Mouse (Mus musculus): ENCODE results near the gene Ccl26. TPM values are rescaled to one million over a fixed set of nuclear protein-coding genes. Genes with fewer than 3 reads are reported as not detected.
A peak's percentile ranks its signal among the peaks of the same experiment; 100 is the strongest.

The Ccl26 gene
- polyA plus RNA-seq, 1 experiment from 2014 or later = not detected

- no peaks in the 10 kb centered on the region for H3K9me3 ChIP-seq
- H3K27me3 ChIP-seq (replicated peaks; ENCODE audit: low read depth, poor library complexity, severe bottlenecking) = no peaks in the 10 kb centered on the region; the same call in 1 of the 2 replicates
- H3K4me1 ChIP-seq = no peaks in the 10 kb centered on the region
- 91% methylated on average over 6 of the region's 6 CpGs for WGBS
- no peak overlapping the region for H3K27ac ChIP-seq (replicated peaks)
- H3K4me3 ChIP-seq = no peak overlapping the region
- DNase-seq (ENCODE audit: low spot score) = no peak
- H3K36me3 ChIP-seq (replicated peaks) = no peaks in the 10 kb centered on the region
These were observed 4.3 kb upstream of the Ccl26 start for GRCm38 (mm10) chr5:135567556-135568265.

GRCm38 (mm10) chr5:135557671-135558070 is 5.7 kb downstream of the Ccl26 start:
- H3K9me3 ChIP-seq = no peaks in the 10 kb centered on the region
- 78% methylated on average over 3 of the region's 3 CpGs for WGBS
- H3K4me3 ChIP-seq = no peak overlapping the region
- peaks cover 17% of the 10 kb centered on the region for H3K4me1 ChIP-seq
- H3K27me3 ChIP-seq (replicated peaks; ENCODE audit: low read depth, poor library complexity, severe bottlenecking) = no peaks in the 10 kb centered on the region
- no peak for DNase-seq (ENCODE audit: low spot score)
- no peak overlapping the region for H3K27ac ChIP-seq (replicated peaks)
- no peaks in the 10 kb centered on the region for H3K36me3 ChIP-seq (replicated peaks)

- Histone ChIP-seq H3K4me3 (no peak overlapping the region), H3K27ac (replicated peaks) (no peak overlapping the region), H3K27me3 (replicated peaks; ENCODE audit: low read depth, poor library complexity, severe bottlenecking) (no peaks in the 10 kb centered on the region), H3K9me3 (no peaks in the 10 kb centered on the region), H3K36me3 (replicated peaks) (no peaks in the 10 kb centered on the region), H3K4me1 (peaks cover 19% of the 10 kb centered on the region)
- peak; percentile 40 for DNase-seq (ENCODE audit: low spot score)
- WGBS = 33% methylated on average over 4 of the region's 4 CpGs
These were observed 6.3 kb downstream of the Ccl26 start for GRCm38 (mm10) chr5:135557051-135557450.

DNA sequence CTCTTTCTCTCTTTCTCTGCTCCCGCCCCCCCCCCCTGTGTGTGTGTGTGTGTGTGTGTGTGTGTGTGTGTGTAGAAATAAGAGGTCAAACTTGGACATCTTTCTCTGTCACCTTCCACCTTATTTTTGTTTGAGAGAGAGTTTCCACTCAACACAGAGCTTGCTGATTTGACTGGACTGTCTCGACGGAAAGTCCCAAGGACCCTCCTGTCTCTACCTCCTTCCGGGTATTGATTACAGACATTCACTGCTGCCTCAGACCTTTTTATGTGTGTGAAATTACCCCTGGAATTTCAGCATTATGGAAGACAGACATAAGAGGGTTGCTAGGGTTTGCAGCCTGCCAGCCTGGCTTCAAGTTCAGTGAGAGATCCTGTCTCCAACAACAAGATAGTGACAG is 7.1 kb downstream of the Ccl26 start:
- Histone ChIP-seq H3K27me3 (replicated peaks; ENCODE audit: low read depth, poor library complexity, severe bottlenecking) (no peaks in the 10 kb centered on the region), H3K27ac (replicated peaks) (no peak overlapping the region; the same call in 1 of the 2 replicates), H3K4me1 (peaks cover 19% of the 10 kb centered on the region), H3K36me3 (replicated peaks) (no peaks in the 10 kb centered on the region), H3K9me3 (no peaks in the 10 kb centered on the region), H3K4me3 (no peak overlapping the region)
- no peak for DNase-seq (ENCODE audit: low spot score)
- 75% methylated on average over 4 of the region's 4 CpGs for WGBS

- peaks cover 3% of the 10 kb centered on the region for H3K27me3 ChIP-seq (replicated peaks; ENCODE audit: low read depth, poor library complexity, severe bottlenecking)
- no peak for DNase-seq (ENCODE audit: low spot score)
- no peaks in the 10 kb centered on the region for H3K9me3 ChIP-seq
- WGBS = 81% methylated on average over 3 of the region's 3 CpGs
- H3K4me1 ChIP-seq = peaks cover 11% of the 10 kb centered on the region
- no peak overlapping the region for H3K4me3 ChIP-seq
- no peak overlapping the region for H3K27ac ChIP-seq (replicated peaks)
- no peaks in the 10 kb centered on the region for H3K36me3 ChIP-seq (replicated peaks)
These were observed 11.8 kb downstream of the Ccl26 start for GRCm38 (mm10) chr5:135551591-135551990.

- Histone ChIP-seq H3K27ac (replicated peaks) (no peak overlapping the region), H3K27me3 (replicated peaks; ENCODE audit: low read depth, poor library complexity, severe bottlenecking) (peaks cover 9% of the 10 kb centered on the region), H3K4me3 (no peak overlapping the region), H3K4me1 (peaks cover 16% of the 10 kb centered on the region), H3K36me3 (replicated peaks) (no peaks in the 10 kb centered on the region), H3K9me3 (no peaks in the 10 kb centered on the region)
- DNase-seq (ENCODE audit: low spot score) = no peak
- WGBS = 26% methylated on average over 3 of the region's 3 CpGs
These were observed 12.5 kb downstream of the Ccl26 start for GRCm38 (mm10) chr5:135550910-135551309.

GRCm38 (mm10) chr5:135547990-135548389 is 15.4 kb downstream of the Ccl26 start:
- H3K4me3 ChIP-seq = no peak overlapping the region
- peaks cover 21% of the 10 kb centered on the region for H3K27me3 ChIP-seq (replicated peaks; ENCODE audit: low read depth, poor library complexity, severe bottlenecking)
- peaks cover 26% of the 10 kb centered on the region for H3K4me1 ChIP-seq
- no peak for DNase-seq (ENCODE audit: low spot score)
- no peaks in the 10 kb centered on the region for H3K36me3 ChIP-seq (replicated peaks)
- no peak overlapping the region for H3K27ac ChIP-seq (replicated peaks)
- WGBS = 74% methylated on average over 2 of the region's 2 CpGs
- no peaks in the 10 kb centered on the region for H3K9me3 ChIP-seq

DNA sequence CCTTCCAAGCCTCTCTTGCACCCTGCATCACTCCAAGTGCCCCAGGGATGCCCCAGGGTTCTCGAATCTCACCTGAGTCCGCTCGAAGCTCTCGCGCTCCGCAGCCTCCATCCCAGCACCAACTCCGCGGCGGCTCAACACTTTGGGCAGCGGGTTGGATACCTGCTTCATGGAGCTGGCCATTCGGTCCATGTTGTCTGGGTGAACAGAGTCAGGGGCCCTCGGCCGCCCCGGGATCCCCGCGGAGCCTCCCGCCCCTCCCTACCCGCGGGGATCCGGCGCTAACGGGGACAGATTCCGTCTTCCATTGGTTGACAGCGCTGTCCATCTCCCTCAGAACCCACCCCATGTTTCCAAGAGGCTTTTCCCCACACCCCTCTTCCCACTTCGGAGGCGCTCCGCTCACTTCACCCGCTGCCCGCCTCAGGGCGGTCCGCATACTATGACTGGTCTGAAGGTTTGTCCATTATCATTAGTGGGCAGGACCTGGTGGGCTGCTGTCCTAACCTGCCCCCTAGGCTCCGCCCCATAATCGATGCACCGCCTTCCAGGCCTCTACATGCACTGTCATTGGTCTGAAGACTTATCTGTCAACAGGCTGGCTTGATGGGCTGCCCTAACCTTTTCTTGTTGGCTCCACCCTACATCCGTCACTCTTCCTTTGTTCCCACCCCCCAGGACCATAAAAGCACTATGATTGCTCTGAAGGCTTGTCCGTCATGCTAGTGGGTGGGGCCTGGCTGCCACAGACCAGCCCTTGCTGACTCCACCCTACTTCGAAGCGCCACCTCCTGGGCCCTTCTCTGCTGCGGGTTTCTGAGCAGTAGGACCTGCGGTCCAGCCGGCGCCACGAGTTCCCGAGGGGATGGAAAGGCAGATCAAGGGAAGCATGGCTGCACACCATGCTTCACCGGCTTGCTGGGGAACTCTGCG is 18.2 kb downstream of the Ccl26 start, which contains the start of gene Hip1:
Hip1 (minus strand) TSS at position 256 of the 933 bp plus-strand sequence.
- Histone ChIP-seq H3K27ac (replicated peaks) (peak within 1 kb of the TSS; percentile 88), H3K4me1 (peaks cover 23% of the 10 kb centered on the region), H3K4me3 (peak within 1 kb of the TSS; percentile 85), H3K9me3 (no peaks in the 10 kb centered on the region), H3K27me3 (replicated peaks; ENCODE audit: low read depth, poor library complexity, severe bottlenecking) (peaks cover 21% of the 10 kb centered on the region), H3K36me3 (replicated peaks) (no peaks in the 10 kb centered on the region)
- under 1% methylated on average over 46 of the region's 46 CpGs for WGBS
- DNase-seq (ENCODE audit: low spot score) = peak; percentile 97

- H3K27me3 ChIP-seq (replicated peaks; ENCODE audit: low read depth, poor library complexity, severe bottlenecking) = peaks cover 21% of the 10 kb centered on the region
- H3K9me3 ChIP-seq = no peaks in the 10 kb centered on the region
- no peaks in the 10 kb centered on the region for H3K36me3 ChIP-seq (replicated peaks)
- WGBS = 8% methylated on average over 15 of the region's 15 CpGs
- peak; percentile 35 for DNase-seq (ENCODE audit: low spot score)
- H3K27ac ChIP-seq (replicated peaks) = peak overlapping the region; percentile 88; the same call in 1 of the 2 replicates
- H3K4me3 ChIP-seq = peak overlapping the region; percentile 85
- peaks cover 23% of the 10 kb centered on the region for H3K4me1 ChIP-seq
These were observed 19.3 kb downstream of the Ccl26 start for GRCm38 (mm10) chr5:135544032-135544558.

GRCm38 (mm10) chr5:135537794-135538214 is 25.6 kb downstream of the Ccl26 start:
- Histone ChIP-seq H3K9me3 (no peaks in the 10 kb centered on the region), H3K27ac (replicated peaks) (no peak overlapping the region), H3K4me1 (no peaks in the 10 kb centered on the region), H3K36me3 (replicated peaks) (no peaks in the 10 kb centered on the region), H3K4me3 (no peak overlapping the region), H3K27me3 (replicated peaks; ENCODE audit: low read depth, poor library complexity, severe bottlenecking) (no peaks in the 10 kb centered on the region)
- WGBS = 82% methylated on average over 10 of the region's 10 CpGs
- no peak for DNase-seq (ENCODE audit: low spot score)

DNA sequence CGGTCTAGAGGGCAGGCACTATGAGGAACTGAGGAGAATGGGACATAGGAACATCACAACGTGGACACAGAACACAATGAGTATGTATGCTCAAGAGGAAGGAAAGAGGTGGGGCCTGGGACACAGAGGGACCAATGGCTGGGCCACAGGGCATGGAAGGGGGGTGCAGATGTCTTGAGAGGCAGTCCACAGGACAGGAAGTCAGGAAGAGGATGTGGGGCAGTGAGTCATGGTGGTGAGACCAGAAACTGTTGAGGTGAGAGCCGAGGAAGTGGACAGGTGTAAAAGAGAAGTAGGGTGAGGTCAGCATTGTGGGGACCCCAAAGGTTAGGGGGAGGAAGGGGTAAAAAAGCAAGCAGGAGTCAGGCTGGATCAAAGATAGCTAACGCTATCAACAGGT is 26.0 kb downstream of the Ccl26 start:
- Histone ChIP-seq H3K4me1 (no peaks in the 10 kb centered on the region), H3K27ac (replicated peaks) (no peak overlapping the region), H3K27me3 (replicated peaks; ENCODE audit: low read depth, poor library complexity, severe bottlenecking) (no peaks in the 10 kb centered on the region), H3K4me3 (no peak overlapping the region), H3K9me3 (no peaks in the 10 kb centered on the region), H3K36me3 (replicated peaks) (no peaks in the 10 kb centered on the region)
- no peak for DNase-seq (ENCODE audit: low spot score)
- WGBS = 75% methylated on average over 4 of the region's 4 CpGs

DNA sequence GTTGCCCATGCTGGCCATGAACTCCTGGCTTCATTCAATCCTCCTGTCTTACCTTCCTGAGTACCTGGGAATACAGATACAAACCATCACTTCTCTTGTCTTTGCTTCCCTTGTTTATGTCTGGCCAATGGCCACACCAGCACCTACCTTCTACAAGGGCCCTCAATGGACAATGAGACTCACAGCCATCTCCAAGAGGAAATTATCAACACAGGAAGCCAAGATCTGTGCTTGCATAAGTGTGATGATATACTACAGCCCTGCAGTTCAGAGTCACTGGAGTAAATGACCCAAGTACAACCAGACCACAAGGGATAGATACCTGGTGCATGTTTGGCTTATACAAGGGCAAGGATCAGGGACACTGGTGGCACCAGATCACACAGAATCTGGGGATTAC is 27.5 kb downstream of the Ccl26 start:
- Histone ChIP-seq H3K4me1 (no peaks in the 10 kb centered on the region), H3K36me3 (replicated peaks) (no peaks in the 10 kb centered on the region; the same call in 1 of the 2 replicates), H3K9me3 (no peaks in the 10 kb centered on the region), H3K27ac (replicated peaks) (no peak overlapping the region), H3K4me3 (no peak overlapping the region), H3K27me3 (replicated peaks; ENCODE audit: low read depth, poor library complexity, severe bottlenecking) (no peaks in the 10 kb centered on the region)
- no peak for DNase-seq (ENCODE audit: low spot score)

All from embryonic facial prominence, embryonic 10.5 days (tissue).